ENCODE assay signal across 16 mouse cellular contexts in genomic region chr9:50438738-50439137, GRCm38 (mm10). TPM values are rescaled to one million over a fixed set of nuclear protein-coding genes. Genes with fewer than 3 reads are reported as not detected.
A peak's percentile ranks its signal among the peaks of the same experiment; 100 is the strongest.
DNase-seq lines count a peak whose midpoint lies in the region; ATAC-seq and TF ChIP-seq lines count a peak whose summit lies in the region.
"Had no signal": no experiment of that assay in that cellular context is flagged by ENCODE, and none has a peak within 500 bp of the region (broad histone marks: within the 10 kb centered on the region; RNA-seq: fewer than 3 reads in every experiment).

No protein-coding gene starts in this region.

- DNase-seq in kidney, adult 2 months: peak; percentile 9
- DNase-seq in kidney, postnatal 36 days: peak; percentile 17 to 43
- DNase-seq in kidney, adult 8-10 months: no peak
- DNase-seq in MEL (ENCODE audit: low read depth, low spot score): peak; percentile 36
- DNase-seq in layer of hippocampus, adult 11-12 months (ENCODE audit: low spot score): no peak
- no peak for DNase-seq in heart, adult 18-20 months

- H3K9ac ChIP-seq in kidney, embryonic 14.5 days (ENCODE audit: low read depth, low read length): no peak overlapping the region
- no peak overlapping the region for H3K9ac ChIP-seq in MEL (ENCODE audit: control insufficient read depth, low read depth, low read length, poor library complexity, severe bottlenecking)
- no peak overlapping the region for H3K9ac ChIP-seq in intestine, embryonic 15.5 days
- H3K9ac ChIP-seq: embryonic facial prominence, embryonic 15.5 days had no signal

- ATAC-seq in kidney, embryonic 14.5 days (ENCODE audit: low FRiP score, low TSS enrichment): no peak
- peak; percentile 77 for ATAC-seq in intestine, embryonic 15.5 days

- H3K79me2 ChIP-seq in MEL (ENCODE audit: control insufficient read depth, insufficient read depth, low read length, poor library complexity): no peaks in the 10 kb centered on the region

- H3K4me3 ChIP-seq in kidney, adult 2 months (ENCODE audit: insufficient read depth, low read depth, low read length): no peak overlapping the region
- no peak overlapping the region for H3K4me3 ChIP-seq in kidney, embryonic 14.5 days (ENCODE audit: low read length)
- H3K4me3 ChIP-seq in MEL (ENCODE audit: control insufficient read depth in 1 of 2, insufficient read depth in 1 of 2, low read depth in 2 of 2, low read length in 2 of 2): no peak overlapping the region
- no peak overlapping the region for H3K4me3 ChIP-seq in intestine, embryonic 15.5 days (replicated peaks)
- H3K4me3 ChIP-seq: erythroblast, embryonic 14.5 days had no signal

- H3K4me2 ChIP-seq in kidney, embryonic 14.5 days (replicated peaks; ENCODE audit: low read depth, low read length): no peak overlapping the region
- H3K4me2 ChIP-seq in intestine, embryonic 15.5 days (replicated peaks): no peak overlapping the region

- no peak overlapping the region for H3K27ac ChIP-seq in kidney, adult 2 months (ENCODE audit: insufficient read depth, low read depth, low read length)
- no peak overlapping the region for H3K27ac ChIP-seq in kidney, embryonic 14.5 days (ENCODE audit: low read depth, low read length)
- no peak overlapping the region for H3K27ac ChIP-seq in MEL (ENCODE audit: control insufficient read depth, low read depth, low read length)
- H3K27ac ChIP-seq in intestine, embryonic 15.5 days: peak overlapping the region; percentile 37; the same call in 1 of the 2 replicates
- H3K27ac ChIP-seq: embryonic facial prominence, embryonic 15.5 days; heart, embryonic 13.5 days; hindbrain, embryonic 15.5 days had no signal

- TF ChIP-seq EP300 in MEL (IDR thresholded peaks at IDR 0.05; ENCODE audit: low read depth in 1 of 2, low read length in 2 of 2): no peak

- TF ChIP-seq CTCF in kidney, adult 2 months (conservative IDR thresholded peaks at IDR 0.05; ENCODE audit: insufficient read depth, insufficient read length, low read depth, low read length): no peak
- TF ChIP-seq CTCF in MEL (IDR thresholded peaks at IDR 0.05 in 2 of 3, conservative IDR thresholded peaks at IDR 0.05 in 1 of 3; ENCODE audit: control insufficient read depth in 1 of 3, insufficient read depth in 1 of 3, low read depth in 2 of 3, low read length in 3 of 3, poor library complexity in 1 of 3, severe bottlenecking in 1 of 3): no peak

- H3K36me3 ChIP-seq in kidney, adult 2 months (ENCODE audit: control insufficient read depth, insufficient read depth, low read length): no peaks in the 10 kb centered on the region
- no peaks in the 10 kb centered on the region for H3K36me3 ChIP-seq in kidney, embryonic 14.5 days (ENCODE audit: control insufficient read depth, insufficient read depth, low read length)
- no peaks in the 10 kb centered on the region for H3K36me3 ChIP-seq in MEL (ENCODE audit: control insufficient read depth in 1 of 2, insufficient read depth in 2 of 2, low read length in 2 of 2)
- no peaks in the 10 kb centered on the region for H3K36me3 ChIP-seq in intestine, embryonic 15.5 days
- H3K36me3 ChIP-seq: embryonic facial prominence, embryonic 15.5 days; forebrain, embryonic 10.5 days; heart, embryonic 13.5 days; hindbrain, embryonic 15.5 days had no signal

- H3K4me1 ChIP-seq in kidney, adult 2 months (ENCODE audit: control insufficient read depth, insufficient read depth, low read length): 0 out of 2 replicates have a peak, but pooled peaks cover 3% of the 10 kb centered on the region
- 0 out of 2 replicates have a peak, but pooled peaks cover 6% of the 10 kb centered on the region for H3K4me1 ChIP-seq in kidney, embryonic 14.5 days (ENCODE audit: control insufficient read depth, insufficient read depth, low read length)
- H3K4me1 ChIP-seq in MEL (ENCODE audit: control insufficient read depth in 1 of 2, insufficient read depth in 2 of 2, low read length in 2 of 2): 0 out of 4 replicates have a peak, but pooled peaks cover 0 to 3% of the 10 kb centered on the region in 2 experiments
- peaks cover 5% of the 10 kb centered on the region; the same call in 1 of the 2 replicates for H3K4me1 ChIP-seq in intestine, embryonic 15.5 days (replicated peaks)

- H3K9me3 ChIP-seq in kidney, embryonic 14.5 days (ENCODE audit: control insufficient read depth, low read length): no peaks in the 10 kb centered on the region
- H3K9me3 ChIP-seq in MEL (replicated peaks; ENCODE audit: insufficient read depth, low read length): no peaks in the 10 kb centered on the region
- no peaks in the 10 kb centered on the region for H3K9me3 ChIP-seq in intestine, embryonic 15.5 days
- H3K9me3 ChIP-seq: embryonic facial prominence, embryonic 15.5 days; forebrain, embryonic 10.5 days; heart, embryonic 13.5 days; hindbrain, embryonic 15.5 days had no signal

- WGBS in kidney, adult 2 months: 53% methylated on average over 7 of the region's 7 CpGs
- WGBS in kidney, embryonic 14.5 days: 54% methylated on average over 7 of the region's 7 CpGs
- 43% methylated on average over 7 of the region's 7 CpGs for WGBS in intestine, embryonic 15.5 days

- H3K27me3 ChIP-seq in kidney, adult 2 months (replicated peaks; ENCODE audit: control insufficient read depth, insufficient read depth, low read length): no peaks in the 10 kb centered on the region
- no peaks in the 10 kb centered on the region for H3K27me3 ChIP-seq in kidney, embryonic 14.5 days (ENCODE audit: control insufficient read depth, insufficient read depth, low read length)
- H3K27me3 ChIP-seq in MEL (ENCODE audit: control insufficient read depth in 1 of 2, insufficient read depth in 2 of 2, low read length in 2 of 2): no peaks in the 10 kb centered on the region
- H3K27me3 ChIP-seq in intestine, embryonic 15.5 days (replicated peaks): no peaks in the 10 kb centered on the region
- H3K27me3 ChIP-seq: heart, embryonic 13.5 days; hindbrain, embryonic 15.5 days had no signal

- no peak for TF ChIP-seq POLR2A in kidney, adult 2 months (IDR thresholded peaks at IDR 0.05; ENCODE audit: low read depth, low read length)
- TF ChIP-seq POLR2A in MEL (IDR thresholded peaks at IDR 0.05; ENCODE audit: control insufficient read depth in 1 of 2, insufficient read depth in 1 of 2, low read depth in 1 of 2, low read length in 2 of 2, poor library complexity in 1 of 2): no peak

- TF ChIP-seq RAD21 in MEL (IDR thresholded peaks at IDR 0.05; ENCODE audit: low read depth, low read length): no peak

TF ChIP-seq in MEL, 35 proteins besides CTCF, POLR2A, EP300 and RAD21:
- no peak for TF ChIP-seq ZNF384 (IDR thresholded peaks at IDR 0.05; ENCODE audit: low read depth, low read length)
- no peak for TF ChIP-seq MAX (IDR thresholded peaks at IDR 0.05; ENCODE audit: low read length)
- no peak for TF ChIP-seq USF1 (IDR thresholded peaks at IDR 0.05; ENCODE audit: low read depth, low read length)
- TF ChIP-seq BHLHE40 (IDR thresholded peaks at IDR 0.05; ENCODE audit: borderline replicate concordance, low read depth, low read length): no peak
- no peak for TF ChIP-seq GABPA (IDR thresholded peaks at IDR 0.05; ENCODE audit: low read depth, low read length)
- TF ChIP-seq POLR2AphosphoS2 (IDR thresholded peaks at IDR 0.05; ENCODE audit: low read length): no peak
- no peak for TF ChIP-seq MAFK (IDR thresholded peaks at IDR 0.05; ENCODE audit: borderline replicate concordance, low read depth, low read length)
- TF ChIP-seq POLR2AphosphoS5 (IDR thresholded peaks at IDR 0.05; ENCODE audit: borderline replicate concordance, low read depth, low read length): no peak
- no peak for TF ChIP-seq TCF12 (IDR thresholded peaks at IDR 0.05; ENCODE audit: low read depth, low read length)
- TF ChIP-seq MAZ (IDR thresholded peaks at IDR 0.05; ENCODE audit: low read depth, low read length): no peak
- TF ChIP-seq NRF1 (IDR thresholded peaks at IDR 0.05; ENCODE audit: insufficient read depth, low read depth, low read length, poor library complexity, severe bottlenecking): no peak
- TF ChIP-seq E2F4 (IDR thresholded peaks at IDR 0.05; ENCODE audit: borderline replicate concordance, low read depth, low read length): no peak
- no peak for TF ChIP-seq ZMIZ1 (IDR thresholded peaks at IDR 0.05; ENCODE audit: low read depth, low read length)
- TF ChIP-seq UBTF (IDR thresholded peaks at IDR 0.05; ENCODE audit: borderline replicate concordance, insufficient read depth, low read depth, low read length): no peak
- TF ChIP-seq CHD1 (IDR thresholded peaks at IDR 0.05; ENCODE audit: low read depth, low read length): no peak
- no peak for TF ChIP-seq MYB (IDR thresholded peaks at IDR 0.05; ENCODE audit: low read depth, low read length)

RNA-seq across cellular contexts. Expression of gene Plet1, which starts 55.6 kb away (rescaled TPM):
- polyA plus RNA-seq in kidney, adult 2 months (2012; rRNA removed): 82.6 and 86.0 TPM in 2 replicates
- 32.1 and 36.7 TPM in 2 replicates for polyA plus RNA-seq in kidney, embryonic 14.5 days (2014; fragmentation: Nextera tagmentation; extraction: Ambion mirVana)
- total RNA-seq in MEL (2012; rRNA removed): 0.12 and 0.16 TPM in 2 replicates
- polyA plus RNA-seq in MEL (2012; ENCODE audit: insufficient read depth in 1 of 2, insufficient read length in 2 of 2, low read depth in 1 of 2, low replicate concordance in 2 of 2, missing spikeins in 1 of 2): under 1 TPM in 1 of 2 experiments, not detected in 1; 0.81 TPM
- polyA plus RNA-seq in intestine, embryonic 15.5 days (2015; fragmentation: Nextera tagmentation; extraction: Ambion mirVana): 1.7 and 2.0 TPM in 2 replicates
- total RNA-seq in heart, adult 18-20 months (2021): 1 to 10 TPM in 1 of 2 experiments, under 1 TPM in 1; 0.60 to 2.4 TPM
- total RNA-seq: common myeloid progenitor, adult 5-6 weeks; gastrocnemius, postnatal 10 days; gastrocnemius, postnatal 4 days had no signal
- polyA plus RNA-seq: erythroblast, embryonic 14.5 days had no signal

Comparison
In these comparisons a context has a peak if more than half of its experiments do, and no peak if none do; other contexts are left out.
1. DNase-seq: peak in kidney, adult 2 months (single experiment), kidney, postnatal 36 days (2 of 2) and MEL (single experiment); none in kidney, adult 8-10 months (0 of 2), layer of hippocampus, adult 11-12 months (single experiment) and heart, adult 18-20 months (0 of 2).
2. RNA of gene Plet1, which starts 55.6 kb away (polyA plus RNA-seq): 82.6 to 86.0 TPM in kidney, adult 2 months and 32.1 to 36.7 TPM in kidney, embryonic 14.5 days; 1.7 to 2.0 TPM in intestine, embryonic 15.5 days and 0.81 TPM in MEL; every median in the first group is over 10 times any median in the second.